Mouse (Mus musculus) ES-Bruce4 (cell line): ENCODE results near the gene Irs1.

ENCODE experiments used
- CTCF ChIP-seq: IDR thresholded peaks from one replicate; pipeline ENCODE4 v1.8.1; 2011; ENCODE audit warnings: low read depth, low read length
- EP300 ChIP-seq: IDR thresholded peaks from 2 replicates; pipeline ENCODE4 v1.6.1; 2011; ENCODE audit warnings: low read depth, low read length; ENCODE audit not compliant: insufficient read depth

DNA sequence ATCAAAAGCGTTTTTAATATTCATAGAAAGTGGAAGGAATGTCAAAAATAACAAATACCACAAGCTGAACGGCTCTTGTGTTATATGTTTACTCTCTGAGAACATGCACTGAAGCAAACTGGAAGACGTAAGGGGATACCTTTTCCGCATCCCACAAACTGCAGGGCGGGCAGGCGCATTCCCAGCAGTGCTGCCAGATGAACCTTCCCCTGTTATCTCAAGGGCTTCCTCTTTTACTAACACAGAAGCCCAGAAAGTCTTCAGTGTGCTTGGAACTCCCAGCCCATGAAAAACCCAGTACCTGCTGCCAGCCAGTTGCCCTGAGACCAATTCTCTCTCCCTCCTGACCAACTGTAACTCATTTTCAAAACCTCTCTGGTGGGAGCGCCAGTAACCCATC is 90.6 kb downstream of the Irs1 start:
- TF ChIP-seq CTCF (no peak), EP300 (no peak)
